Mouse (Mus musculus) CH12F3 (cell line): ENCODE data around the gene Slc20a1.

ENCODE experiments used
- in situ Hi-C: fragments of 300-500 bp; cut with MboI; formaldehyde crosslinking; loops from 2 replicates; pipeline ENCODE4 v1.14.3; 2020; ENCODE audit warnings: low sequenced_read_pairs

The Slc20a1 gene

GRCm38 (mm10) chr2:129185611-129186290, 12.8 kb upstream of the Slc20a1 start:
- in situ Hi-C loops, result no loop called here

DNA sequence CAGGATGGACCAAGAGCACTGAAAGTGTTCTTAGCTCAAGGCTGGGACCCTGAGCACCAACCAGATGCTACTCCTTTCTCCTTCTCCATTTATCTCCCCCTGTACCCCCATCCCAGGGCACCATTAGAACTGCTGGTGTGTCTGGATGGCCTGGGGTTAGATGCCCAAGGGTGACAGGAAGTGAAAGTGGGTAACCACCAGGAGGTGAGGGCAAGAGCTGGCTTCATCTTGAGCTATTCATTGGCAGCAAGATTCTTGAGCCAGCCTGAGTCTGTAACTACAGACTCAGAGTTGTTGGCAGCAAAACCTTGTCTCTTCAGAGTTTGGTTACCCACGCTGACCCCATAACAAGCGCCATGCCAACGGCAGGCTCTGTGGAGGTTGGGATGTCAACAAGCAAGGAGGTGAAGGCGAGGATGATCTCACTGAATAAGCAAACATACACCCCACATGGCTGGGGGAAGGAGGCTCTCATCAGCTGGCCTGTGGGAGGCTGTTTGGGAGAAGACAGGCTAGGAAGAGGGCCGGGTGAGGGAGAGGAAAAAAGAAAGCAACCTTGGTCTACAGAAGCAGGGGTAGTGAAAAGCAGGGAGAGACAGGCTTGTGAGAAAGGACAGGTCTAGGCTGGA, 12.2 kb upstream of the Slc20a1 start:
- in situ Hi-C loops, result no loop called here

GRCm38 (mm10) chr2:129192392-129193150, 6.0 kb upstream of the Slc20a1 start:
- in situ Hi-C loops, result no loop called here

- in situ Hi-C loops, result no loop called here
These were observed 2.2 kb upstream of the Slc20a1 start for GRCm38 (mm10) chr2:129196317-129196716.

DNA sequence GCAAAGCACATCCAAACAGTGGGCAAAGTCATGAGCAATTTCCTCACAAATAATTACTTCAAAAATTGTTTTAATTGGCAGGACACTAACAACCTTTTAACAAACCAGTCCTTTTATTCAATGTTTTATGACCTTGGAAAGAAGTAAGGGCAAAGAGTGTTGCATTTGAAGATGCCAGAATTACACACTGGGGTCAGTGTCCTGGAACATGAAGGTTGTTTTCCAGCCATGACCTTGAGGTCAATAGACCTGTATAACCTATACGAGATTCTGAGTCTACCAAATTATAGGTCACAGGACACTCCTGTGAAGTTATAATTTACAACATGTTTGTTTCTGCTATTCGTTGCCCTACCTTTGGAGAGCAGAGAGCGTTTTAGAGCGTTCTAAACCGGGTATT, 1.4 kb upstream of the Slc20a1 start:
- in situ Hi-C loops, result no loop called here

- in situ Hi-C loops, result no loop called here
These were observed 625 bp upstream of the Slc20a1 start for GRCm38 (mm10) chr2:129197843-129198435.

- in situ Hi-C loops, result no loop called here
These were observed 943 bp downstream of the Slc20a1 start for GRCm38 (mm10) chr2:129199328-129200085.

DNA sequence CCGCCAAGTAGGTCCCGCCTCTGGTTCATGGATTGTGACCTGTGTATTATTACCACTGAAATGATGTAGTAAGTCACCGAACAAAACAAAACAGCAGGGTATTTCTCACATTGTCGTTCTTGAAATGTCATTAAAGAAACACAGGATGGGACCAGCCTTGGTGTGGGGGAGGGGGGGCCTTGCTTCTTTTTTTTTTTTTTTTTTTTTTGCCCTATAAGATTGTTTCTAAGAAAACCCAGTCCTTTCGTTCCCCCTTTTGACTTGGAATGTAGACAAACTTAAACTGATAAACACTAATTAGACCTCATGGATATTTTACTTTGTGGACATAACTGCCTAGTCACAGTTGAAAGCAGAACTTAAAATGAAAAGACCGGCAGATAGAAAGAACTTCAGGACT, 6.4 kb downstream of the Slc20a1 start:
- in situ Hi-C loops, result no loop called here

GRCm38 (mm10) chr2:129206824-129207223, 8.3 kb downstream of the Slc20a1 start:
- in situ Hi-C loops, result no loop called here

- in situ Hi-C loops, result no loop called here
These were observed 9.7 kb downstream of the Slc20a1 start for GRCm38 (mm10) chr2:129208181-129208746.

GRCm38 (mm10) chr2:129210089-129210749, 11.7 kb downstream of the Slc20a1 start:
- in situ Hi-C loops, result no loop called here

DNA sequence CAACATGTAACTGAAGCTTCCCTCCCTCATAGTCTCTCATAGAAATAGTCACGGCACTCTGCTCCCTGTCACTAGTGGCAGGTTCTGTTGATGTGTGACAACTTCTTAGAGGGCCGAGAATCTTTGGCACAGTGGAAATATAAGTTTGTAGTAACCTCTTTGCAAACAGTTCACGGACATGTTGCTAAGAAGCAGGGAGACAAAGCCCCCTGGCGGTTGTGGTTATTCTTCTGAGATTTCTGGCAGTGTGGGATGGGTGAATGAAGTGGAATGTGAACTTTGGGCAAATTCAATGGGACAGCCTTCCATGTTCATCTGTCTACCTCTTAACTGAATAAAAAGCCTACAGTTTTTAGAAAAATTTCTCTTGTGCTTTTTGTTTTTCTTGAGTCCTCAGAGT, 12.7 kb downstream of the Slc20a1 start:
- in situ Hi-C loops, result no loop called here

- in situ Hi-C loops, result no loop called here
These were observed 13.4 kb downstream of the Slc20a1 start for GRCm38 (mm10) chr2:129211957-129212356.

- in situ Hi-C loops, result no loop called here
These were observed 14.0 kb downstream of the Slc20a1 start for GRCm38 (mm10) chr2:129212566-129212965.

DNA sequence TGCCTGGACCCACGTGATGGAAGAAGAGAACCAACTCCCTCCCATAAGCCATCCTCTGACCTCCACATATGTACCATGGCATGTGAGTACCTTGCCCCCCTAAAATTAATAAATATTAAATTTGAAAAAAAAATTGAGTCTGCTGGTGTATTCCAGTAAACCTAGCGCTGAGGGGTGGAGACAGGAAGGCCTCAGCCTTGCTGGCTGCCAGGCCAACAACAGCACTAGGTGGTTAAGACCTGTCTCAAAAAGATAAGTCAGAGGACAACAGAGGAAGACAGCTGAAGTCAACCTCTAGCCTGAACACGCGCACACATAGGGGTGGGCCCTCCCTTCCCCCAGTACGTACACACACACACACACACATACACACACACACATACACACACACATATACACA, 16.2 kb downstream of the Slc20a1 start:
- in situ Hi-C loops, result no loop called here

GRCm38 (mm10) chr2:129217612-129218185, 19.1 kb downstream of the Slc20a1 start:
- in situ Hi-C loops, result no loop called here

DNA sequence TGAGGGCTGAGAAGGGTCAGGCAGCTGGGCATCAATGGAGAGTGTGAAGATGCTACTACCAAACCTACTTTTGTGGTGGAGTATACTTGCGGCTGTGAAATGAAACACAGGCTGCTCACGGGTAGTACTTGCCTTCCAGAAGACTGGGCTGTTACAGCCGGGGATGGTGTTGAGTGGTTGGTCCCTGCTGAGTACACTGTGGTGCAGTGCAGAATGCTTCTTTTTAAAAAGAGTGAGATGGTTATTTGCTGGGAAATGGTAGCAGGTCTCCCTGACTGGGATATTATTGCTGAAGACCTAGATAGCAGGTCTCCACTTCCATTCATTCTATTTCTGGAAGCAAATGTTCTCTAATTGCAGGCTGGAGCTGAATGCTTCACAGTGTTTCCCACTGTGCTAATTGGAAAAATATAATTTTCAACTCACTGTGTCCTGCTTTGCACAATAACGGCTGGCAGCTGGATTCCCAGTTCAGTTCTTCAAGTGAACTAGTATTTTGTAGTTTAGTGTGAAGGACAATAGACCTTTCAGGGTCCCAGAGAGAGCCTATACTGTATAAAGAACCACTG, 20.1 kb downstream of the Slc20a1 start:
- in situ Hi-C loops, result no loop called here

- in situ Hi-C loops, result no loop called here
These were observed 22.6 kb downstream of the Slc20a1 start for GRCm38 (mm10) chr2:129221097-129221632.

DNA sequence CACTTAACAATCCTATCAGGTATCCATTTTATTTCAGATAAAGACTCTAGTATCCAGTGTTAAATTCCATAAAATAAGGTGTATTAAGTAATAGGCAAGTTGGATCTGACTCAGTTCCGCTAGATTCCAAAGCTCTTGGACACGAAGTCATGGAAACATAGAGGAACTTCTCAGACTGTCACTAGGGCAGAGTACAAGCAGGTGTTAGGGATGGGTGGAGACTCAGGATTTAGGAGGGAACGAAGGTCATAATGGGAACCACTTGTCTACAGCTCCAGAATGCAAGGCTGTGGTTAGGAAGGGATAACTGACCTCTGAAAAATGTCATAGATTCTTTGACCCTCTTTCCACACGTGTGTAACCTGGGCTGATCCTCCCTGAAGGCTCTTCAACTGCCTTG, 25.6 kb downstream of the Slc20a1 start:
- in situ Hi-C loops, result no loop called here
